Mouse (Mus musculus) splenic B cell, adult 2 months (primary cell): Measurements from ENCODE around the gene Hspe1.

Experiments used
- DNase-seq: peaks from one replicate; pipeline ENCODE4 v3.0.0-alpha.2; 2011; ENCODE audit warnings: low read depth, low spot score
- H3K27me3 ChIP-seq: 2 replicates; pipeline ENCODE4 v1.6.1; 2012; ENCODE audit warnings: mild to moderate bottlenecking, low read length, moderate library complexity, mixed read lengths; ENCODE audit not compliant: control insufficient read depth, poor library complexity, insufficient read depth, severe bottlenecking
- H3K36me3 ChIP-seq: 2 replicates; pipeline ENCODE4 v1.6.1; 2012; ENCODE audit warnings: mild to moderate bottlenecking, low read length, moderate library complexity, mixed read lengths; ENCODE audit not compliant: control insufficient read depth, poor library complexity, insufficient read depth, severe bottlenecking

The Hspe1 gene

GRCm38 (mm10) chr1:55135846-55136245 lies 47.9 kb downstream of the Hspe1 start:
- DNase-seq, result peak; percentile 20
- Histone ChIP-seq H3K27me3 (no peaks in the 10 kb centered on the region), H3K36me3 (0 out of 2 replicates have a peak, but pooled peaks cover 2% of the 10 kb centered on the region)
